Mouse (Mus musculus) lung, postnatal 0 days (tissue): ENCODE measurements around the gene Bex4. TPM values are rescaled to one million over a fixed set of nuclear protein-coding genes. Genes with fewer than 3 reads are reported as not detected.
"Not testable (repeated sequence)": the region's sequence is repeated elsewhere in the genome, so short reads cannot be mapped to it uniquely, and the experiment has no call there.

ENCODE experiments used
- ATAC-seq: fragments of 200-750 bp; cut with Nextera tagmentation; 2 replicates; pipeline ENCODE4 v1.8.0; 2017; ENCODE audit warnings: moderate library complexity
- DNase-seq: peaks from one replicate; pipeline ENCODE4 v3.0.0-alpha.2; 2016; ENCODE audit warnings: low spot score
- H3K27ac ChIP-seq: fragments of 300-500 bp; sonication (generic); 2 replicates; pipeline ENCODE4 v1.5.1; 2014; ENCODE audit warnings: antibody characterized with exemption, mild to moderate bottlenecking, low read length, mixed read lengths
- H3K27me3 ChIP-seq: fragments of 300-500 bp; sonication (generic); replicated peaks from 2 replicates; pipeline ENCODE4 v1.6.1; 2014; ENCODE audit warnings: low read length, mixed read lengths; ENCODE audit not compliant: insufficient read depth
- H3K36me3 ChIP-seq: fragments of 300-500 bp; sonication (generic); 2 replicates; pipeline ENCODE4 v1.6.1; 2014; ENCODE audit warnings: low read length, mixed read lengths; ENCODE audit not compliant: insufficient read depth
- H3K4me1 ChIP-seq: fragments of 300-500 bp; sonication (generic); 2 replicates; pipeline ENCODE4 v1.6.1; 2014; ENCODE audit warnings: antibody characterized with exemption, low read depth, low read length, mixed read lengths; ENCODE audit not compliant: insufficient read depth
- H3K4me2 ChIP-seq: fragments of 300-500 bp; sonication (generic); replicated peaks from 2 replicates; pipeline ENCODE4 v1.6.1; 2014; ENCODE audit warnings: low read depth, mild to moderate bottlenecking, low read length, moderate library complexity, mixed read lengths
- H3K4me3 ChIP-seq: fragments of 300-500 bp; sonication (generic); 2 replicates; pipeline ENCODE4 v1.5.1; 2014; ENCODE audit warnings: low read depth, low read length
- H3K9ac ChIP-seq: fragments of 300-500 bp; sonication (generic); replicated peaks from 2 replicates; pipeline ENCODE4 v1.6.1; 2014; ENCODE audit warnings: low read depth, mild to moderate bottlenecking
- H3K9me3 ChIP-seq: fragments of 300-500 bp; sonication (generic); 2 replicates; pipeline ENCODE4 v1.6.1; 2016; ENCODE audit warnings: low read length, mixed read lengths
- CTCF ChIP-seq: IDR thresholded peaks from 2 replicates; pipeline ENCODE4 v1.5.1; 2016; ENCODE audit warnings: antibody characterized with exemption, mild to moderate bottlenecking
- EP300 ChIP-seq: IDR thresholded peaks from 2 replicates; pipeline ENCODE4 v1.6.1; 2016; ENCODE audit warnings: antibody characterized with exemption, mild to moderate bottlenecking, control low read depth
- WGBS: fragments of 180-500 bp; shearing (Covaris S2); extraction: QIAGEN DNeasy Blood & Tissue Kit; methylation state at CpG from one replicate; pipeline ENCODE4 v1.1.7; 2014; 5-methylcytosine and 5-hydroxymethylcytosine counted together
- polyA plus RNA-seq: library from polyadenylated mRNA; unstranded; fragments of >200 nt; fragmentation: Nextera tagmentation; extraction: Ambion mirVana; gene quantifications from 2 replicates; pipeline ENCODE4 v1.2.1, GENCODE M21; 2015

Gene Bex4
- 223 and 297 TPM in 2 replicates for polyA plus RNA-seq

GRCm38 (mm10) chrX:136138827-136139639 is at the start of gene Bex4:
Gene Bex4 (plus strand): TSS chrX:136138996.
- not testable (repeated sequence) for DNase-seq, H3K27ac ChIP-seq, H3K27me3 ChIP-seq, H3K9me3 ChIP-seq, H3K4me1 ChIP-seq, H3K9ac ChIP-seq, H3K36me3 ChIP-seq
- WGBS, result no CpG with 5 or more reads among the region's 64 CpGs
- peak; percentile 86 for ATAC-seq
- peak within 1 kb of the TSS; percentile 28 for H3K4me2 ChIP-seq
- peak within 1 kb of the TSS; percentile 23 for H3K4me3 ChIP-seq

DNA sequence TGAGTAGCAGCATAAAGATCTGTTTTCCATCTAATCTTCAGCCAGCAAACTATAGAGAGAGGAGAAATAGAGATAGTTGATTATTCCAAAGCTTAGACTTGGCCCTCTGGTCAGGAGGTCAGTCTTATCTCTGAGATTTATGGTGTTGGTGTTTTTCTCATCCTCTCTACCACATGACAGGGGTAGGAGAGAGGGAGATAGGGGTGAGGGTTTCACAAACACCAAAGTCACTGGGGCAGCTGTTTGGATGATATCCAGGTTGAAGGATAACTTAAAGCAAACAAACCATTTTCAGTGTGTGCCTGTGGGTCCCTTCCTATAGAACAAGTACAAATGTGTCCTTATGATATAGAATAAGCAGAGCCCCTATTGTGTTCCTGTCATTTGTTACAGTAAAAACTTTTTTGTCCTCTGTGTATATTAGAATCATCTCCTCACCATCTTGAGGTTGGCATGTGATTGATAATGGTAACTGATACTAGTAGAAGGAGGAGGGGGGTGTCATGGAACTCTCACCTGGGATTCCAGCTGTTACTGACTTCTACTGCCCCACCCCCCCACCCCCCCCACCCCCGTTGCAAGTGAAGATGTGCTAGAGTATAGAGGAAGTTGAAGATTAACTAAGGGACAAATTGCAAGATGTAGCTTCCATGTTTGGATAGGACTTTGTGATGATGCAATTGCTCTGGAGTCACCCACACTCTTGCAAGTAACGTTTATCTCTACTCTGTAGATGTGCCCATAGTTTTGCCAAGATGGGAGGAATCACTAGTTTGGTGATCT is 46.1 kb upstream of the Bex4 start:
- no peaks in the 10 kb centered on the region for H3K9me3 ChIP-seq
- no peaks in the 10 kb centered on the region for H3K27me3 ChIP-seq
- H3K36me3 ChIP-seq, result no peaks in the 10 kb centered on the region
- no peaks in the 10 kb centered on the region for H3K4me1 ChIP-seq
- H3K27ac ChIP-seq, result no peak overlapping the region
- H3K4me2 ChIP-seq, result no peak overlapping the region
- DNase-seq (no peak), ATAC-seq (no peak)
- 8% methylated on average over 2 of the region's 2 CpGs for WGBS
- H3K4me3 ChIP-seq, result no peak overlapping the region
- TF ChIP-seq EP300, result no peak
- TF ChIP-seq CTCF, result no peak
- H3K9ac ChIP-seq, result no peak overlapping the region

- H3K36me3 ChIP-seq, result no peaks in the 10 kb centered on the region
- no peak overlapping the region for H3K4me3 ChIP-seq
- no peaks in the 10 kb centered on the region for H3K27me3 ChIP-seq
- no peak overlapping the region for H3K4me2 ChIP-seq
- no peak for DNase-seq
- no peak for ATAC-seq
- no peaks in the 10 kb centered on the region for H3K4me1 ChIP-seq
- 41% methylated on average over 2 of the region's 2 CpGs for WGBS
- no peak overlapping the region for H3K9ac ChIP-seq
- TF ChIP-seq EP300, result no peak
- no peak for TF ChIP-seq CTCF
- no peaks in the 10 kb centered on the region for H3K9me3 ChIP-seq
- H3K27ac ChIP-seq, result no peak overlapping the region
Measured at GRCm38 (mm10) chrX:136094421-136094820, 44.4 kb upstream of the Bex4 start.

- H3K27ac ChIP-seq, result no peak overlapping the region
- H3K9ac ChIP-seq, result no peak overlapping the region
- no peaks in the 10 kb centered on the region for H3K9me3 ChIP-seq
- no peaks in the 10 kb centered on the region for H3K36me3 ChIP-seq
- no peak overlapping the region for H3K4me3 ChIP-seq
- H3K27me3 ChIP-seq, result no peaks in the 10 kb centered on the region
- 70% methylated on average over 4 of the region's 4 CpGs for WGBS
- DNase-seq (no peak), ATAC-seq (no peak)
- no peaks in the 10 kb centered on the region for H3K4me1 ChIP-seq
- no peak for TF ChIP-seq EP300
- no peak overlapping the region for H3K4me2 ChIP-seq
Measured at GRCm38 (mm10) chrX:136104046-136104723, 34.6 kb upstream of the Bex4 start.

DNA sequence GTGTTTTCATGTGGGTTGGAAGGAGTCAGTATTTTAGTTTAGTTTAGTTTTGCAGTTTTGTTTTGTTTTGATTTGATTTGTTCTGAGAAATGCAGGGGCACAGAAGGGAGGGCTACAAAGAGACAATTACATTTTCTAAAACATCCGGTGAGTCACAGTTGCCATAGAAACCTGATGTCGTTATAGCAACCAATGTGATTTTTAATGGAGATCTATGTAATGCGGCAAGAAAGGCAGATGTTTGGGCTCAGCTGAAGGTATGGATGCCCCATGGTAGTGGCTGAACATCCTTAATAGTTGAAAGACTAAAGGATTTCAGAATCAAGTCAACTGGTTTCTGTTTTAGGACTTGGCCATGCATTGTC is 34.1 kb upstream of the Bex4 start:
- WGBS, result 62% methylated on average over 3 of the region's 3 CpGs
- no peak for ATAC-seq

GRCm38 (mm10) chrX:136107942-136108341 is 30.9 kb upstream of the Bex4 start:
- no peaks in the 10 kb centered on the region for H3K27me3 ChIP-seq
- no peak for ATAC-seq
- DNase-seq, result peak; percentile 36
- no peak overlapping the region for H3K9ac ChIP-seq
- TF ChIP-seq CTCF (peak; percentile 77), EP300 (no peak)
- no peaks in the 10 kb centered on the region for H3K4me1 ChIP-seq
- H3K4me3 ChIP-seq, result no peak overlapping the region
- WGBS, result 42% methylated on average over 6 of the region's 6 CpGs
- no peaks in the 10 kb centered on the region for H3K36me3 ChIP-seq
- no peak overlapping the region for H3K4me2 ChIP-seq
- H3K9me3 ChIP-seq, result no peaks in the 10 kb centered on the region
- H3K27ac ChIP-seq, result no peak overlapping the region

More for the DNA sequence above, 34.1 kb upstream of the Bex4 start:
- no peak overlapping the region for H3K4me3 ChIP-seq
- H3K4me1 ChIP-seq, result no peaks in the 10 kb centered on the region
- H3K27ac ChIP-seq, result no peak overlapping the region
- no peaks in the 10 kb centered on the region for H3K27me3 ChIP-seq
- H3K36me3 ChIP-seq, result no peaks in the 10 kb centered on the region
- H3K9me3 ChIP-seq, result no peaks in the 10 kb centered on the region
- no peak overlapping the region for H3K9ac ChIP-seq
- DNase-seq, result no peak
- TF ChIP-seq CTCF, result no peak
- no peak overlapping the region for H3K4me2 ChIP-seq
